Mouse (Mus musculus) cortical plate, adult 2 months (tissue): ENCODE measurements around the gene Gm5134.

Experiments used
- CTCF ChIP-seq: fragments of 200-500 bp; IDR thresholded peaks from 2 replicates; pipeline ENCODE4 v1.5.1; 2011; ENCODE audit warnings: mild to moderate bottlenecking, control low read depth, low read length; ENCODE audit not compliant: insufficient read depth; ENCODE audit errors: extremely low read depth
- POLR2A ChIP-seq: fragments of 200-500 bp; IDR thresholded peaks from 2 replicates; pipeline ENCODE4 v1.6.1; 2011; ENCODE audit warnings: mild to moderate bottlenecking, low read length, control low read depth; ENCODE audit not compliant: insufficient read depth; ENCODE audit errors: extremely low read depth

GRCm38 (mm10) chr10:76030496-76030895, 76.2 kb downstream of the Gm5134 start:
- no peak for TF ChIP-seq POLR2A
- no peak for TF ChIP-seq CTCF
